Mouse (Mus musculus) heart, postnatal 0 days (tissue): ENCODE results near the gene Muc20. TPM values are rescaled to one million over a fixed set of nuclear protein-coding genes. Genes with fewer than 3 reads are reported as not detected.

Experiments
- ATAC-seq: fragments of 200-750 bp; cut with Nextera tagmentation; 2 replicates; pipeline ENCODE4 v1.8.0; 2017; ENCODE audit warnings: low read depth, moderate number of reproducible peaks, moderate library complexity; ENCODE audit not compliant: insufficient read depth
- DNase-seq: peaks from one replicate; pipeline ENCODE4 v3.0.0-alpha.2; 2016; ENCODE audit warnings: low spot score
- H3K27ac ChIP-seq: fragments of 300-500 bp; sonication (generic); 2 replicates; pipeline ENCODE4 v1.5.1; 2014; ENCODE audit warnings: low read depth, mild to moderate bottlenecking
- H3K27me3 ChIP-seq: fragments of 300-500 bp; sonication (generic); 2 replicates; pipeline ENCODE4 v1.6.1; 2014; ENCODE audit warnings: low read length, mixed read lengths; ENCODE audit not compliant: control insufficient read depth, insufficient read depth
- H3K36me3 ChIP-seq: fragments of 300-500 bp; sonication (generic); replicated peaks from 2 replicates; pipeline ENCODE4 v1.6.1; 2014; ENCODE audit warnings: low read length, mixed read lengths; ENCODE audit not compliant: control insufficient read depth, insufficient read depth
- H3K4me1 ChIP-seq: fragments of 300-500 bp; sonication (generic); 2 replicates; pipeline ENCODE4 v1.6.1; 2014; ENCODE audit warnings: antibody characterized with exemption; ENCODE audit not compliant: control insufficient read depth, insufficient read depth
- H3K4me2 ChIP-seq: fragments of 300-500 bp; sonication (generic); 2 replicates; pipeline ENCODE4 v1.6.1; 2014; ENCODE audit warnings: low read depth, mild to moderate bottlenecking, low read length, moderate library complexity
- H3K4me3 ChIP-seq: fragments of 300-500 bp; sonication (generic); 2 replicates; pipeline ENCODE4 v1.5.1; 2014; ENCODE audit warnings: low read depth, low read length
- H3K9ac ChIP-seq: fragments of 300-500 bp; sonication (generic); replicated peaks from 2 replicates; pipeline ENCODE4 v1.6.1; 2014; ENCODE audit warnings: low read depth, low read length, mixed read lengths
- H3K9me3 ChIP-seq: fragments of 300-500 bp; sonication (generic); replicated peaks from 2 replicates; pipeline ENCODE4 v1.6.1; 2016; ENCODE audit warnings: low read length; ENCODE audit not compliant: control insufficient read depth
- CTCF ChIP-seq: IDR thresholded peaks from 2 replicates; pipeline ENCODE4 v1.5.1; 2016; ENCODE audit warnings: antibody characterized with exemption, control low read depth, low read depth
- EP300 ChIP-seq: IDR thresholded peaks from 2 replicates; pipeline ENCODE4 v1.6.1; 2016; ENCODE audit warnings: antibody characterized with exemption, low read depth
- WGBS: fragments of 180-500 bp; shearing (Covaris S2); extraction: QIAGEN DNeasy Blood & Tissue Kit; methylation state at CpG from one replicate; pipeline ENCODE4 v1.1.7; 2014; 5-methylcytosine and 5-hydroxymethylcytosine counted together
- polyA plus RNA-seq: library from polyadenylated mRNA; unstranded; fragments of >200 nt; fragmentation: Nextera tagmentation; extraction: Ambion mirVana; gene quantifications from 2 replicates; pipeline ENCODE4 v1.2.1, GENCODE M21; 2015
- total RNA-seq: library from RNA; depleted of rRNA; stranded (reverse); fragments of >200 nt; gene quantifications from 2 replicates; pipeline ENCODE4 v1.2.3, GENCODE M21; 2014; ENCODE audit warnings: low replicate concordance

The Muc20 gene
- total and polyA plus RNA-seq, 2 experiments from 2014 or later = not detected

DNA sequence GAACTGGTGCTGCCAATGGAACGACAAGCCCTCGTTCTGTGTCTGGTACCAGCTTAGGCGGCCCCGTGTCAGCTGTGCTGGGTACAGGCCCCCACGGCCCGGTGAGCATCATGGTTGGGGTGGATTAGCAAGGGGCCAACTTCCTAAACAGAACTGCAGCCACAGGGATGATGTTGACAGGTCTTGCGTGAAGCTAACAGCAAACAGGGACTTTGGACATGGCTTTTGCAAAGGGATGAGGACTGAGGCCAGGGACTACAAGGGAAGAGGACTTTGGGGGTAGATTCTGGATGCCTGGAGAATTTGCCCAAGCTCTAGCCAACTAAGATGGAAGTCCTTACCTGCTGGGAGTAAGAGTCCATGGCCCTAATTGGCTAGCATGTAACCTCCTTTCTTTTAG, 30.3 kb downstream of the Muc20 start:
- no peaks in the 10 kb centered on the region for H3K9me3 ChIP-seq
- H3K27me3 ChIP-seq = no peaks in the 10 kb centered on the region
- DNase-seq (no peak), ATAC-seq (no peak)
- no peak overlapping the region for H3K27ac ChIP-seq
- 87% methylated on average over 7 of the region's 7 CpGs for WGBS
- H3K36me3 ChIP-seq = no peaks in the 10 kb centered on the region
- no peak overlapping the region for H3K9ac ChIP-seq
- TF ChIP-seq CTCF (no peak), EP300 (no peak)
- H3K4me2 ChIP-seq = no peak overlapping the region
- no peak overlapping the region for H3K4me3 ChIP-seq
- no peaks in the 10 kb centered on the region for H3K4me1 ChIP-seq

DNA sequence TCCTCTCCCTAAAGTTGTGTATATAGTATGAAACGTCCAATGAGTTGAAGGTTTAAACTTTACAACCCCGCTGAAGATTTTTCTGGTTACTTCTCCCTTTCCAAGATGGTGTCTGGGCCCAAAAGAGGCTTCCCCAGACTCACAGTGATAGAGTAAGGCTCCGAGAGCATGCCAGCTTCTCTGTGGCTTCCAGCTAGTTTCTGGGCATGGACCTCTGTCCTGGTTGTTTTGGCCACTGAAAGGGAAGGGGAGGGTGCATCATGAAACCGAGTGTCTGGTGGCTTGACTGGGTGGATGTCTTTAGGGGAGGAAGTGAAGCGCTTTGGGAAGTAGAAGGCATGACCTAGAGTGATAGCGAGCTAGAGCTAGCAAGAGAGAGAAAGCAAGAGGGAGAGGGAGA, 32.3 kb downstream of the Muc20 start:
- H3K36me3 ChIP-seq = no peaks in the 10 kb centered on the region
- H3K4me3 ChIP-seq = no peak overlapping the region
- H3K4me1 ChIP-seq = no peaks in the 10 kb centered on the region
- 59% methylated on average over 6 of the region's 6 CpGs for WGBS
- ATAC-seq (no peak), DNase-seq (no peak)
- H3K9ac ChIP-seq = no peak overlapping the region
- H3K9me3 ChIP-seq = no peaks in the 10 kb centered on the region
- H3K27me3 ChIP-seq = no peaks in the 10 kb centered on the region
- no peak overlapping the region for H3K27ac ChIP-seq
- H3K4me2 ChIP-seq = no peak overlapping the region
- TF ChIP-seq CTCF (no peak), EP300 (no peak)

DNA sequence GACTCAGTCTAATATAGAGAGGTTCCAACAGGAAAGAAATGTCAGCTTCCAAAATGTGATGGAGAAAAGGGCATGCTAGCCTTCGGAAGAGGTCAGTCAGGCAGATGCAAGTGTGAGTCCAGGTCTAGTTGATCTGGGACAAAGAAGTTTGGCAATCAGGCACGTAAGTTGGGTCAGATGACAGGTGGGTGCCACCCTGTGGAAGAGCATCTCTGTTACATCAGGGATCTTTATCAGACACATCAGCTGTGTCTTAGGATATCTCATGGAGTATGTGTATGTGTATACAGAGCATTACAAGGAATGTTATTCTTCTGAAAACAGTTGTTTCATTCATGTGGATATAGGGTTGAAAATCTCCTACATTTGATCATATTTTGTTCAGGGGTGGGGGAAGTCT, 32.7 kb downstream of the Muc20 start:
- no peaks in the 10 kb centered on the region for H3K36me3 ChIP-seq
- WGBS = 85% methylated on average over 2 of the region's 2 CpGs
- H3K4me2 ChIP-seq = no peak overlapping the region
- no peaks in the 10 kb centered on the region for H3K27me3 ChIP-seq
- no peaks in the 10 kb centered on the region for H3K4me1 ChIP-seq
- H3K9me3 ChIP-seq = no peaks in the 10 kb centered on the region
- DNase-seq (no peak), ATAC-seq (no peak)
- no peak overlapping the region for H3K4me3 ChIP-seq
- no peak overlapping the region for H3K9ac ChIP-seq
- no peak overlapping the region for H3K27ac ChIP-seq
- TF ChIP-seq EP300 (no peak), CTCF (no peak)

DNA sequence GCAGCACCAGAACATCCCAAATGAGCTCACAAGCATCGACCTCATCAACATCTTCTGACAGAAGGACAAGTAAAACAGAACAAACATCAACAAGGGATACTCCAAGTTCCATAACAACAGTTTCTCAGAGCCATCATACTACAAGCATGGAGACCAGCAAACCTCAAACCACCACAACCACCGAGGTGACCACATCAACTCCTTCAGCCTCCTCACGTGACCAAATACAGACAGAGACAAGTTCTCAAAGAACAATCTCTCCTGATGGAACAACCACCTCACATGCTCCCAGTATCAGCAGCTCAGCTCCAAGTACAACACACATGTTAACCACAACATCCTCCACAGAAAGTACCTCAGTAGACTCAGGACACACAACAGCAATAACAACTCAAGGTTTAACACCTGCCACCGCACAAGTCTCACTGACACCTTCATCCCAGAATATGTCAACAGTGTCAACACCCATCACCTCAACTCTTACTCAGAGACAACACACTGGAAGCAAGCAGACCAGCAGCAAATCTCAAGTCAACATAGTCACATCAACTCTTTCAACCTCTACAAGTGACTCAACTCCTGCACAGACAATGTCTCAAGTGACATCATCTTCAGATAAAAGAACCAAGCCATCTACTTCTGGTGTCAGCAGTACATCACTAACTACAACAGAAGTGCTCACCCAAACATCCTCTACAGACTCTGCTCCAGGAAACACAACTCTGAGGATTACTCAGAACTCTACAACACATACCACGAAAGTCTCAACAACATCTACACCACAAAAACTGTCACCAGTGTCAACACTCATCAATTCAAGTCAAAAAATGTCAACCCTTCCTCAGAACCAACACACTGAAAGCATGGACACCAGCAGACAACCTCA, 46.8 kb downstream of the Muc20 start:
- no peak for DNase-seq
- Histone ChIP-seq H3K36me3 (no peaks in the 10 kb centered on the region), H3K9ac (no peak overlapping the region), H3K9me3 (no peaks in the 10 kb centered on the region), H3K27me3 (no peaks in the 10 kb centered on the region), H3K4me2 (no peak overlapping the region), H3K27ac (no peak overlapping the region), H3K4me3 (no peak overlapping the region), H3K4me1 (no peaks in the 10 kb centered on the region)
- no peak for TF ChIP-seq EP300
- ATAC-seq = no peak
- WGBS = 70% methylated on average over 5 of the region's 5 CpGs

DNA sequence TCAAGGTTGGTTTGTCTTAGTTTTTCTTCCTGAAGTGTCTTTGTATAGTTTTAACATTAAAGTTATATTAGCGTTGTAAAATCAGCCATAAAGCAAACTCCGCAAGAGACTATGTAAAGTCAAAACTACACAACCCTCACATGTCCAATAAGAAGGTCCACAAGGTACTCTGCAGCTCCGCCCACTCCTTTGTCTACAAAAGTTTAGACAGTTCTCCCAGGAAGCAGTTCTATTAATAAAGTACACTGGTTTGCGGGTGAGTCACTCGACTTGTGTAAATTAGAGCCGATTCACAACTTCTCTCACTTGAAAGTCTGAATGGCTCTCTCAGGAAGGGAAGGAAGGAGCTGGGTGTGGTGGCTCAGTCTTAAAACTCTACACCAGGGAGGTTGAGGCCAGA, 51.4 kb downstream of the Muc20 start:
- Histone ChIP-seq H3K4me2 (no peak overlapping the region), H3K9ac (no peak overlapping the region), H3K27ac (no peak overlapping the region), H3K4me1 (no peaks in the 10 kb centered on the region), H3K9me3 (no peaks in the 10 kb centered on the region), H3K4me3 (no peak overlapping the region), H3K36me3 (no peaks in the 10 kb centered on the region), H3K27me3 (no peaks in the 10 kb centered on the region)
- ATAC-seq (no peak), DNase-seq (peak; percentile 22)
- 53% methylated on average over 6 of the region's 6 CpGs for WGBS
- TF ChIP-seq CTCF (no peak), EP300 (no peak)

DNA sequence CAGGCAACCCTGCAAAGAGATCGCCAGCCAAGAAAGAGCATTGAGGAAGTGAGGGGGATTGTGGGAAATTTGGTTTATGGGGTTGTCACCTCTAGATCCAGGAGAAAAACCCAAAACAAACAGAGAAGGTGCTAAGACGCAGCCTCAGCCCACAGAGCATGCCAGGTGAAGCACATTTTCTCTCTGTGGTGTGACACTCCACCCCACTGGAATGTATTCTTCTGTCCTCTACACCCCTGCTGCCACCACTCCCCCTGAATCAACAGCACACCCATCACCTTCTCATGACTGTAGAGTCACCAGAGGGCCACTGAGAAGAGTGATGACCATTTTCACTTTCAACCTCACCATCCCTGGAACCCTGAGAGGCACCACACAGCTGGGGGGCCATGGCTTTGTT, 54.5 kb downstream of the Muc20 start:
- TF ChIP-seq EP300 (no peak), CTCF (no peak)
- no peak for DNase-seq
- no peak overlapping the region for H3K9ac ChIP-seq
- H3K27me3 ChIP-seq = 0 out of 2 replicates have a peak, but pooled peaks cover 2% of the 10 kb centered on the region
- no peaks in the 10 kb centered on the region for H3K9me3 ChIP-seq
- H3K27ac ChIP-seq = no peak overlapping the region
- H3K4me2 ChIP-seq = no peak overlapping the region
- WGBS = 65% methylated on average over 2 of the region's 2 CpGs
- no peaks in the 10 kb centered on the region for H3K4me1 ChIP-seq
- H3K36me3 ChIP-seq = no peaks in the 10 kb centered on the region
- H3K4me3 ChIP-seq = no peak overlapping the region
- no peak for ATAC-seq
